Mouse (Mus musculus) kidney, postnatal 25 days (tissue): ENCODE measurements around the gene Cers1.

ENCODE experiments used
- DNase-seq, 2 experiments: peaks; one replicate each; pipeline ENCODE4 v3.0.0; 2021; ENCODE audit warnings: mixed read lengths in 2 of 2

Cers1 gene

GRCm38 (mm10) chr8:70315624-70316510 is at the start of gene Cers1:
TSS of gene Cers1 (plus strand) at chr8:70315775.
- DNase-seq: peak; percentile 51 to 52

- no peak for DNase-seq
These were observed 47.9 kb upstream of the Cers1 start for GRCm38 (mm10) chr8:70267674-70268073.

- no peak for DNase-seq
These were observed 47.3 kb upstream of the Cers1 start for GRCm38 (mm10) chr8:70268311-70268710.

GRCm38 (mm10) chr8:70268799-70269565 is 46.6 kb upstream of the Cers1 start:
- peak in 1 of 2 experiments; percentile 39 for DNase-seq

- peak; percentile 16 to 59 for DNase-seq
These were observed 42.6 kb upstream of the Cers1 start for GRCm38 (mm10) chr8:70272949-70273348.

- DNase-seq: no peak
These were observed 41.2 kb upstream of the Cers1 start for GRCm38 (mm10) chr8:70274350-70274749.

GRCm38 (mm10) chr8:70276476-70276875 is 39.1 kb upstream of the Cers1 start:
- peak; percentile 43 to 75 for DNase-seq

GRCm38 (mm10) chr8:70278175-70278574 is 37.4 kb upstream of the Cers1 start:
- DNase-seq: no peak

- no peak for DNase-seq
These were observed 36.3 kb upstream of the Cers1 start for GRCm38 (mm10) chr8:70279266-70279665.

GRCm38 (mm10) chr8:70281001-70281400 is 34.6 kb upstream of the Cers1 start:
- no peak for DNase-seq

GRCm38 (mm10) chr8:70282603-70283135 is 32.9 kb upstream of the Cers1 start, which contains the start of gene Homer3:
TSS of gene Homer3 (plus strand) at chr8:70282827.
- DNase-seq: peak; percentile 93 to 96

GRCm38 (mm10) chr8:70283136-70284077 is 32.2 kb upstream of the Cers1 start:
- peak; percentile 27 to 64 for DNase-seq

GRCm38 (mm10) chr8:70284421-70284820 is 31.2 kb upstream of the Cers1 start:
- DNase-seq: no peak

- DNase-seq: no peak
These were observed 30.3 kb upstream of the Cers1 start for GRCm38 (mm10) chr8:70285304-70285703.

- DNase-seq: no peak
These were observed 28.8 kb upstream of the Cers1 start for GRCm38 (mm10) chr8:70286737-70287136.

GRCm38 (mm10) chr8:70293988-70294405 is 21.6 kb upstream of the Cers1 start:
- DNase-seq: no peak

GRCm38 (mm10) chr8:70300881-70301280 is 14.7 kb upstream of the Cers1 start:
- no peak for DNase-seq

GRCm38 (mm10) chr8:70302358-70302890 is 13.2 kb upstream of the Cers1 start, which contains the start of the genes Ddx49 and Cope:
TSS of gene Ddx49 (minus strand) at chr8:70302489.
TSS of gene Cope (plus strand) at chr8:70302518.
- peak; percentile 96 for DNase-seq

GRCm38 (mm10) chr8:70302901-70303300 is 12.7 kb upstream of the Cers1 start:
- DNase-seq: no peak

GRCm38 (mm10) chr8:70309311-70309710 is 6.3 kb upstream of the Cers1 start:
- DNase-seq: peak in 1 of 2 experiments; percentile 30

GRCm38 (mm10) chr8:70313399-70313798 is 2.2 kb upstream of the Cers1 start:
- DNase-seq: no peak
